Mouse (Mus musculus) neural tube, embryonic 13.5 days (tissue): ENCODE data around the gene C7. TPM values are rescaled to one million over a fixed set of nuclear protein-coding genes. Genes with fewer than 3 reads are reported as not detected.
A peak's percentile ranks its signal among the peaks of the same experiment; 100 is the strongest.
"Not testable (repeated sequence)": the region's sequence is repeated elsewhere in the genome, so short reads cannot be mapped to it uniquely, and the experiment has no call there.

Source experiments
- ATAC-seq: fragments of 200-750 bp; cut with Nextera tagmentation; 2 replicates; pipeline ENCODE4 v1.8.0; 2017; ENCODE audit warnings: low read depth, mild to moderate bottlenecking, moderate TSS enrichment, moderate library complexity
- H3K27ac ChIP-seq: fragments of 300-500 bp; sonication (generic); replicated peaks from 2 replicates; pipeline ENCODE4 v1.5.1; 2015; ENCODE audit warnings: moderate library complexity, mild to moderate bottlenecking, inconsistent platforms
- H3K27me3 ChIP-seq: fragments of 300-500 bp; sonication (generic); 2 replicates; pipeline ENCODE4 v1.6.1; 2015; ENCODE audit warnings: mild to moderate bottlenecking, inconsistent platforms
- H3K36me3 ChIP-seq: fragments of 300-500 bp; sonication (generic); 2 replicates; pipeline ENCODE4 v1.6.1; 2015; ENCODE audit warnings: mild to moderate bottlenecking, inconsistent platforms
- H3K4me1 ChIP-seq: fragments of 300-500 bp; sonication (generic); replicated peaks from 2 replicates; pipeline ENCODE4 v1.6.1; 2015; ENCODE audit warnings: inconsistent platforms
- H3K4me2 ChIP-seq: fragments of 300-500 bp; sonication (generic); 2 replicates; pipeline ENCODE4 v1.6.1; 2015; ENCODE audit warnings: inconsistent platforms, mild to moderate bottlenecking, moderate library complexity
- H3K4me3 ChIP-seq: fragments of 300-500 bp; sonication (generic); 2 replicates; pipeline ENCODE4 v1.5.1; 2015; ENCODE audit warnings: mild to moderate bottlenecking, inconsistent platforms
- H3K9ac ChIP-seq: fragments of 300-500 bp; sonication (generic); 2 replicates; pipeline ENCODE4 v1.6.1; 2015; ENCODE audit warnings: moderate library complexity, mild to moderate bottlenecking, inconsistent platforms
- H3K9me3 ChIP-seq: fragments of 300-500 bp; sonication (generic); 2 replicates; pipeline ENCODE4 v1.6.1; 2016; ENCODE audit warnings: inconsistent platforms
- WGBS: fragments of 180-500 bp; shearing (Covaris S2); methylation state at CpG from one replicate; pipeline ENCODE4 v1.1.7; 2015; 5-methylcytosine and 5-hydroxymethylcytosine counted together
- polyA plus RNA-seq: library from polyadenylated mRNA; unstranded; fragments of >200 nt; fragmentation: Nextera tagmentation; extraction: Ambion mirVana; gene quantifications from 2 replicates; pipeline ENCODE4 v1.2.1, GENCODE M21; 2015

Gene C7
- polyA plus RNA-seq, 1 experiment from 2014 or later: not detected

DNA sequence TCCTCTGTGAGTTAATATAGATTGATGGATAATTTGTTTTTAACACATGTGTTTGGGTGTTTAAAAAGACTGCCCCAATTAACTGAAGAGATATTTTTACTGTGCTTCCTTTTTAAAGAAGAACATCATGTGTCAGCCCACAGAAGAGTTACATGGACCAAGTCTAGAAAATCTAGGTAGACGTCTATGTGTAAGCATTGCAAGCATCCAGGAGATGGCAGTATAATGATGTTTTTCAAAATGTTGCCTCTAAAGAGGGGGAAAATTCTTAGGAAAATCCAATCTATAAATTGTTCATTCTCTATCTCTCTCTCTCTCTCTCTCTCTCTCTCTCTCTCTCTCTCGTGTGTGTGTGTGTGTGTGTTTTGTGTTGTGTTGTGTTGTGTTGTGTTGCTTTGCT lies 22.6 kb upstream of the C7 start:
- H3K9me3 ChIP-seq: no peaks in the 10 kb centered on the region
- no peak overlapping the region for H3K27ac ChIP-seq
- H3K4me1 ChIP-seq: peaks cover 4% of the 10 kb centered on the region; the same call in 1 of the 2 replicates
- no peak overlapping the region for H3K4me3 ChIP-seq
- H3K36me3 ChIP-seq: no peaks in the 10 kb centered on the region
- 11% methylated on average over 2 of the region's 2 CpGs for WGBS
- ATAC-seq: no peak
- H3K27me3 ChIP-seq: no peaks in the 10 kb centered on the region
- H3K4me2 ChIP-seq: no peak overlapping the region
- H3K9ac ChIP-seq: no peak overlapping the region

DNA sequence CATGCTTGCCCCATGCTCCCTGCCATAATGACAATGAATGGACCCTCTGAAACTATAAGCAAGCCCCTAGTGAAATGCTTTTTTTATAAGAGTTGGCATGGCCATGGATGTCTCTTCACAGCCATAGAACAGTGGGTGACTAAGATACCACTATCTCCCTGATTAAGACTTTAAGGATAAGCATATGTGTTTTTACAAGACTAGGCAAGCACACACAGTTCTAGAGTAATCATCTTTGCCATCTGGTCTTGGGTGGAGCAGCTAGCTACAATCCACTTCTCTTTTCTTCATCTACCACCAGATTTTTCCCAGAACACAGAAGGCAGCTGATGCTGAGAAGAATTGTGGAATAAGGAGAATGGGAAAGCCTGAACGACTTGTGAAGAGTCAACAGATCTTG lies 17.7 kb upstream of the C7 start:
- H3K36me3 ChIP-seq: no peaks in the 10 kb centered on the region
- H3K4me3 ChIP-seq: no peak overlapping the region
- H3K9ac ChIP-seq: no peak overlapping the region
- H3K27me3 ChIP-seq: no peaks in the 10 kb centered on the region
- WGBS: 92% methylated on average over 1 of the region's 1 CpGs
- no peaks in the 10 kb centered on the region for H3K4me1 ChIP-seq
- no peak for ATAC-seq
- no peak overlapping the region for H3K4me2 ChIP-seq
- no peaks in the 10 kb centered on the region for H3K9me3 ChIP-seq
- H3K27ac ChIP-seq: no peak overlapping the region

DNA sequence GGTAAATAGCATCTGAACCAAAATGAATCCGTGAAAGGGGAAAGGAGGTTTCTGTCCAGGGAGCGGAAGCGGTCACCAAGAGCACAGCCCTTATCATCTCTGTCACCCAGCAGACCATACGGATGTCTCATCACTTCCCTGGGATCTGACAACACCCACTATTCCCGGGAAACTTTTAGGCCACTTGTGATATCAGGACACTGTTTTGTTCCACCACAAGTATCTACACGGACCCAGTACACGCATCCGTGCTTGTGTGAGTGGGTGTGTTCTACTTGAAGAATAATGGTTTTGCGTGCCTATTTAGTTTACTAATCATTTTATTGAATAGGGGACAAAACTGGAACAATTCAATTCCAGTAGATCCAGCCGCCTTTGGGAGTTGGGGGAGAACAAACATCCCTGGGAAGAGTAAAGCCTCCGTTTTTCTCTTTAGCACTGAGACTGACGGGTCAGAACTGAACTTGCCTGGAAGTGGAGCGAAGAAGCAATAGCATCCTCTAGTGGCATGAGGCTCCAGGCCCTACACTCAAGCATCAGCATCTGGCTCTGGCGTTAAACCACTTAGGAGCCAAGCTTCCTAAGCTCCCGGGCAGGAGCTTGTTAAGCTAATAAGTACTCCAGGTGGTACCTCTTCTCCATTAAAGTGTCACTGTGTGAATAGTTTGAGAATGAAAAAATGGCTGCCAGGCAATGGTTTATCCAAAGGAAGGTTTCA lies 5.4 kb upstream of the C7 start:
- Histone ChIP-seq H3K27ac (no peak overlapping the region), H3K9ac (no peak overlapping the region), H3K4me3 (no peak overlapping the region), H3K27me3 (no peaks in the 10 kb centered on the region), H3K9me3 (no peaks in the 10 kb centered on the region), H3K4me1 (no peaks in the 10 kb centered on the region), H3K4me2 (no peak overlapping the region), H3K36me3 (no peaks in the 10 kb centered on the region)
- WGBS: 60% methylated on average over 15 of the region's 15 CpGs
- no peak for ATAC-seq

DNA sequence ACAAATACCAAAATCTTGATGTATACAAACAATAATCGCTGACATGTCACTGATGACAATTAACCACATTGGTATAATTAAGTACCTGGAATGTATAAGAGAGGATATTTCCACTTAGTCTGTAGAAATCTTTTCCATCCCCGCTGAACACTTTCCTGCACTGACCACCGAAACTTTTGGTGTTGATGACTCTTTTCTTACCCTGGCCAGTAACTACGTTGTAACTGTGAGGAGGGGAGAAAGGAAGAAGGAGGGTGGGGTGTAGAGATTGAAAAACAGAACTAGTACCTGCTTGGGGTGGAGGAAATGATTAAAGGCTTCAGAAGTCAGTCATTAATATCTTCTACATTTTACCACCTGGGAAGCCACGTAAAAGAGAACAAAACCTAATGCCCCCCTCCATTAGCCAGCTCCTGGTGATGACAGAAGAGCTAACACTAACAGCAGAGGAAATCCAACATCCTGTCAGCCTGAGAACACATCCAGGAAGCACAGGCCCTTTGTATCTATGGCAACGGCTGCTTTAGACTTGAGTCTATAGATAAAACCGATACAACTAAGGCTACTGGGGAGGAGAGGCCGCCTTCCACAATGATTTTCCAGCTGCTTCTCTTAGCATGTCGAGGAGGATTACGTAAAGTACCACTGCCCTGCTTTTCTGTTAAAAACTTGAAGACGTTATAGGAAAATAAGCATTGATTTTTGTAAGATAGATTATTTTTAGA lies 17.8 kb downstream of the C7 start:
- no peak overlapping the region for H3K4me3 ChIP-seq
- no peaks in the 10 kb centered on the region for H3K36me3 ChIP-seq
- no peak overlapping the region for H3K27ac ChIP-seq
- H3K4me2 ChIP-seq: no peak overlapping the region
- 66% methylated on average over 11 of the region's 11 CpGs for WGBS
- no peaks in the 10 kb centered on the region for H3K27me3 ChIP-seq
- no peaks in the 10 kb centered on the region for H3K4me1 ChIP-seq
- H3K9me3 ChIP-seq: no peaks in the 10 kb centered on the region
- H3K9ac ChIP-seq: no peak overlapping the region
- ATAC-seq: no peak

DNA sequence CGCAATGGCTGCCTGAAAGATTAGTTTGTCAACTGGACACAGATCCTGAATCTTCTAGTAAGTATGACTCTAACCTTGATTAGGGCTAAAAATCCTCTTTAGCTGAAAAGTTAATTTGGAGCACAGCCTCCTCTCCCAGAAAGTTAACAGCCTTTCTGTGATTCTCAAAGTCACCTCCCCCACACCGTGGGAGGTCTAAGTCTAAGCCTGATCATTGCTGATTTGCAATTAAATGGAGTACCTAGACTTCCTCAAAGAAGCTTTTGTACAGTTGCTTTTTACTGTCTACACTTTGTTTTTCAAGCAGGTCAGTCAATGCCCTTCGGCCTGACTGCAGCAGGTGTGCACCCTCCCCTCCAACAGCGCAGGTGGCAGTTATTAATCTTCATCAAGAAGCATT lies 34.3 kb downstream of the C7 start:
- no peaks in the 10 kb centered on the region for H3K27me3 ChIP-seq
- no peak for ATAC-seq
- H3K9me3 ChIP-seq: peaks cover 6% of the 10 kb centered on the region; the same call in 1 of the 2 replicates
- WGBS: 86% methylated on average over 4 of the region's 4 CpGs
- no peak overlapping the region for H3K27ac ChIP-seq
- no peak overlapping the region for H3K4me3 ChIP-seq
- no peaks in the 10 kb centered on the region for H3K4me1 ChIP-seq
- H3K9ac ChIP-seq: no peak overlapping the region
- no peaks in the 10 kb centered on the region for H3K36me3 ChIP-seq
- H3K4me2 ChIP-seq: no peak overlapping the region

DNA sequence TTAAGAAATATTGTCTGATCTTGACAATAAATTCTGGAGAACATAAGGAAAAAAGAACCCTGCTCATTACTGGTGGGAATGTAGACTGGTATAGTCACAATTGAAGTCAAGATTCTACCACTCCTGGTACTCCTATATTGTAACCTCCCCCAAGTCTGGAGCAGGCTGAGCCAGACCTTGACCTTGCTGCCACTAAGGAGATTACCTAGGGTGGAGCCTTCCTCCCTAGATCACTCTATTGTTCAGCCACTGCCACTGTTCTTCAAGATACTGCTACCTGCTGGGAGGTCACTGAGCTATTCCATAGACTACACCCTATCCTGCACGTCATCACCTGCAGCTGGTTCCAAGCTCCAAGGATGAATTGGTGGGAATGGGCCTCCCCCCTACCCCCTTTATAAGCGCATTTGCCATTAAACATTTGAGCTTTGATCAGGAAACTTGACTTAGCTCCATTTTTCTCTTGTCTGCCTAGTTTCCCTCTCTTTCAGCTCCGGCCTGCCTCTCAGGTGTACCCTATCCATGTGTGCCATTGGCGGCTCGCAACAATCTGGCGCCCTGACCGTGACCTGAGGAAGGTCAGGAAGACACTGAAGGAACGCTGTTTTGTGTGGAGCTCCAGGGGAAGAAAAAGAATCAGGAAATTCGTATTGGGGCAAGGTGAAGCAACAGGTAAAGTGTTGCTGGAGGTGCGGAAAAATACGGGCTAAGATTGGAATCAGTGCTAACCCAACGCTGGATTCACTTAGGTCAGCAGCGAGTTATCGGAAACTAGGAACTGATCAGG lies 39.9 kb downstream of the C7 start:
- WGBS: 93% methylated on average over 14 of the region's 14 CpGs

DNA sequence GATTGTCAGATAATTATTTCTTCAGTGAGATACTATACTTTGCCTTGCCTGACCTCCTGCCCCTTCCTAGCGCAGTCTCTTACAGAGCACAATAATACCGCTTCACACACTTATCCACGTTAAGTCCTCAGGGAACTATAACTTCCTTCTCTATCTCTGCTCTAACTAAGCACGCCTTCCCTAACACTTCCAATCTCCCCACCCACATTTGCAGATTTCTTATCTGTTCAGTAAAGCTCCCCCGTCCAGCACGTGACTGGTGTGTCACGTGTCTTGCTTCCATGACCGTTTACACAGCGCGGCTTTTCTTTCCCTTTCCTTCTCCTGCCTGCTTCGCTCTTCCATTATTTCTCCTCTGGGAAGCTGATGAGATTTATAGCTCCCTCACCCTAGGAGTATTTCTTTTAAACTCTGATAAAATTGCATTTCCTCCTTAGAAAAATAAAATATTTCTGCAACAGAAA lies 53.9 kb downstream of the C7 start:
- Histone ChIP-seq H3K9ac (no peak overlapping the region), H3K9me3 (no peaks in the 10 kb centered on the region), H3K4me3 (no peak overlapping the region), H3K4me1 (no peaks in the 10 kb centered on the region), H3K4me2 (peak overlapping the region; percentile 9; the same call in 1 of the 2 replicates), H3K36me3 (no peaks in the 10 kb centered on the region), H3K27ac (no peak overlapping the region), H3K27me3 (no peaks in the 10 kb centered on the region)
- WGBS: 67% methylated on average over 11 of the region's 11 CpGs
- ATAC-seq: peak; percentile 63; the same call in 1 of the 2 replicates

More for the DNA sequence above, 39.9 kb downstream of the C7 start:
- H3K4me1 ChIP-seq, ATAC-seq, H3K4me2 ChIP-seq, H3K36me3 ChIP-seq, H3K27ac ChIP-seq, H3K9me3 ChIP-seq, H3K9ac ChIP-seq, H3K4me3 ChIP-seq, H3K27me3 ChIP-seq: not testable (repeated sequence)

DNA sequence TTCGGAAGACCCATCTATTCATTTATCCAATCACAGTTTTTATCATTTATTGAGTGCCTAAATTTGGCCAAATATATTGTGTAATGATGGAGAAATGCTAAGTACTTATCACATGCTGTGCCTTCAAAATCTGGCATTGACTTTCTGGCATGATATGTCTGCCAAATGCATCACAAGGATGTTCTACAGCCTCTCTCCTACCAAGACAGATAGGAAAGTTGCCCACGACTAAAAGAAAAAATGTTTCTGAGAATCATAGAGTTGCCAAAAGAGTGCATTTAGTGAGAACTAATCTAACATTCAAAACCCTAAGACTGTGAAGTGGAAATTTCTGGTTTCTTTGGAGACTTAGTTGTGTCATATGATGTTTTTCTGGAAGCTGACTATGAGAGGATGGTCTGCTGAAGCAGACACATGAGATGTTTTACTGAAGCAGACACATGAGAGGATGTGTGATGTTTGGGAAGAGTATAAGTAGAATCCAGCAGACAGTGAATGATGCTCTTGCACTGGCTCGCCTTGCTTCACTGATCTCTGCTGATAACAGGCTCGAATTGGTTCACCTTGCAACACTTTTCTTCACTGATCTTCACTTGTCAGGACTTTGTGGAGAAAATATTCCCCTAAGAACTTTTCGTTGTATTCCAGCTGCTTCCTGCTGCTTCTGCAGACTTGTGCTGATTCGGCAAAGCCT lies 59.9 kb downstream of the C7 start:
- 84% methylated on average over 6 of the region's 6 CpGs for WGBS
- Histone ChIP-seq H3K9ac (no peak overlapping the region), H3K36me3 (no peaks in the 10 kb centered on the region), H3K4me3 (no peak overlapping the region), H3K4me2 (no peak overlapping the region), H3K27me3 (no peaks in the 10 kb centered on the region), H3K27ac (no peak overlapping the region), H3K9me3 (no peaks in the 10 kb centered on the region), H3K4me1 (no peaks in the 10 kb centered on the region)
- ATAC-seq: no peak

DNA sequence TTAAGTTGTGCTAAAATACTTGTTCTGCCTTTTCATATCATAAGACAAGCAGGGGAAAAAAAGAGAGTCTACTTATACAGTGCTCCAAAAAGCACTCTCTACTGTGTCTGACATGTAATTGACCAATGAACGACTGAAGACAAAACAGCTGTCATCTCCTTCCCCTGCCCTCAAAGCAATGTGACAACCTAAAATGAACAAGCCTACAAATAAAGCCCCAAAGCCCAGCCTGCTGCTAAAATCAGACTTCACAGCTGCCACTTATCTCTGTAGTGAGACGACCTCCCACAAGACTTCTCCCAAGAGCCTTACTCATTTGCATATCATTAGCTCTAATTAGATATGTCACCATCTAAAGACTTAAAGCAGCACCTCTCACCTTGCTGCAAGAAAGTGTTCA lies 60.6 kb downstream of the C7 start:
- WGBS: 42% methylated on average over 2 of the region's 2 CpGs
- Histone ChIP-seq H3K36me3 (no peaks in the 10 kb centered on the region), H3K9ac (no peak overlapping the region), H3K4me2 (no peak overlapping the region), H3K4me3 (no peak overlapping the region), H3K27ac (no peak overlapping the region), H3K9me3 (no peaks in the 10 kb centered on the region), H3K4me1 (no peaks in the 10 kb centered on the region), H3K27me3 (no peaks in the 10 kb centered on the region)
- no peak for ATAC-seq

DNA sequence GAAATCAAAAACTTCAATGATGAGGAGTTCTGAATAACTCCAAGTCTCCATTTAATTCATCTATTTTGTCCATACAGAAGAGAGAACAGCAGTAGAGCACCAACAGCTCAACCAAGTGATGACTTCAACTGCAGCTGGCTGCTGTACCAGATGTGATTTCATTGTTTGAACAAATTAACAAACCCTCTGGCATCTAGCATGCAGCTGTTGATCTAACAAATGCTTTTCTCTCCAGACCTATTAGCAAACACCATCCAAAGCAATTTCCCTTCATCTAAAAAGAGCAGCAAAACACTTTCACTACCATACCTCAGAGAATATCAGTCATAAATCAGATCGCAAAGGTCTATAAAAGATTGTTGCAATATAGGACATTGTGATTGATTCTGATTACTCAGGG lies 90.2 kb downstream of the C7 start:
- Histone ChIP-seq H3K27ac (no peak overlapping the region), H3K4me2 (no peak overlapping the region), H3K9me3 (no peaks in the 10 kb centered on the region), H3K4me3 (no peak overlapping the region), H3K36me3 (no peaks in the 10 kb centered on the region), H3K27me3 (no peaks in the 10 kb centered on the region), H3K9ac (no peak overlapping the region), H3K4me1 (no peaks in the 10 kb centered on the region)
- WGBS: 91% methylated on average over 1 of the region's 1 CpGs
- ATAC-seq: no peak
